Mouse (Mus musculus): ENCODE measurements around the gene Zbtb5. TPM values are rescaled to one million over a fixed set of nuclear protein-coding genes. Genes with fewer than 3 reads are reported as not detected.
A peak's percentile ranks its signal among the peaks of the same experiment; 100 is the strongest.
"Not testable (repeated sequence)": the region's sequence is repeated elsewhere in the genome, so short reads cannot be mapped to it uniquely, and the experiment has no call there.

The Zbtb5 gene
- 51.0 and 53.1 TPM in 2 replicates for polyA plus RNA-seq (2016; fragmentation: Nextera tagmentation; extraction: Ambion mirVana)

DNA sequence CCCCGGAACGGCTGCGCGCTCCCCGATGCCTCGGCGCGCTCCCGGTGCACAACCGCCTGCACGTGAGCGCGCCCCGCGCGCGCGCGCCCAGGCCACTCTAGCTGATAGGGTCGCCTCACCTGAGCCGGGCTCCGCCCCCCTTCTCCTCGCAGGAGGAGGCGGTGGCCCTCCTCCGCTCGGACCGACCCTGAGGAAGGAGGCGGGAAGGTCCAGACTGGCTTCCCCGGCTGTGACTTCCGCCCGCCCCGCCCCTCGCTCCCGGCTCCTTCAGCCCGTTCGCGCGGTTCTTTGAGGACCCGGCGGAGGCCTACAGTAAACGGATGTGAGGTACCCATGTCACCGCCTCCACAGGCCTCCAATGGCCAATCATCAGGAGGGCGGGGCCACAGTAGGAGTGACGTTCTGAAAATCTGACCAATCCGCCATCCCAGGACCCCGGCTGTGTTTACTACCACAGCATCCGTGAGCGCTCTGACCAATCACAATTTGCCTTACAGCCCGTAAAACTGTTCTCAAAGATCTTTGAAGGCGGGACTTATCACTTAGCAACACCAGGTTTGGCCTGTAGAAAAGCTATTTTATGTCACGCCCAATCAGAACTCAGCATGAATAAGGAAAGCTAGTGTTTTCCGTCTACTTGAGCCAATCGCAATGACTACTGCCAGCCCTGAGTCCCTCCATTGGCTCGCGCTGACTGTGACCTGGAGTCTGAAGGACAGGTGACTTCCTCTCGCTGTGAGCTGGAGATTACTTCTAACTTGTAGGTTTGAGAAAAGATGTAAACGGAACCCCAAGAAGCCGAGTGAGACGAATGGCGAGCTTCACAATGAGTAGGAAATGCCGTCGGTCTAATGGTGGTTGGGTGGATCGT, at the start of gene Zbtb5:
Zbtb5 (minus strand) TSS at position 308 of the 871 bp plus-strand sequence.
- no peaks in the 10 kb centered on the region for H3K36me3 ChIP-seq
- H3K9ac ChIP-seq, result peak within 1 kb of the TSS; percentile 90
- H3K27ac ChIP-seq, result peak within 1 kb of the TSS; percentile 97
- peaks cover 21% of the 10 kb centered on the region for H3K4me1 ChIP-seq
- no peaks in the 10 kb centered on the region for H3K27me3 ChIP-seq
- H3K9me3 ChIP-seq (replicated peaks), result no peaks in the 10 kb centered on the region
- peak within 1 kb of the TSS; percentile 77 for H3K4me3 ChIP-seq
- under 1% methylated on average over 63 of the region's 63 CpGs for WGBS
- peak within 1 kb of the TSS; percentile 76 for H3K4me2 ChIP-seq (replicated peaks)
- ATAC-seq (ENCODE audit: low FRiP score), result peak; percentile 99

DNA sequence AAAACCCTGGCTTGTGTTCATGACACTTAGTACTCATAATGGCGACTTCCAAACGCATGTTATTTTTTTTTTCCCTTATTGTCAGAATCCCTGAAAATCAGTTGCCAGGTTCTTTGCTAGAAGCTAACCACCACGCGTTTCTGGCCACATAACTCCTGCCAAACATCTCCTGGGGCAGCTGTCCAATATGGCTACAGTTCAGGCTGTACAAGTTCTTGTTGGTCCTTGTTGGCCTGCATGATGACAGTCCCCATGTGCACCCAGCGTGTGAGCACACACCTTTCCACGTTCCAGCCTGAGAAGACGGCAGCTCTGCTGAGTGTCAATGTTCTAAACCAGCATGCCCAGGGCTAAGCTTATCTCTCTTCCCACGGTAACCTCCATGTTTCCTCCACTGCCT, 43.2 kb upstream of the Zbtb5 start:
- Histone ChIP-seq H3K9ac (no peak overlapping the region), H3K4me3 (no peak overlapping the region), H3K9me3 (replicated peaks) (no peaks in the 10 kb centered on the region), H3K27me3 (no peaks in the 10 kb centered on the region), H3K36me3 (peaks cover 45% of the 10 kb centered on the region), H3K27ac (no peak overlapping the region), H3K4me1 (no peaks in the 10 kb centered on the region), H3K4me2 (replicated peaks) (no peak overlapping the region)
- no peak for ATAC-seq (ENCODE audit: low FRiP score)
- whole genome bisulfite sequencing, result 85% methylated on average over 8 of the region's 8 CpGs

DNA sequence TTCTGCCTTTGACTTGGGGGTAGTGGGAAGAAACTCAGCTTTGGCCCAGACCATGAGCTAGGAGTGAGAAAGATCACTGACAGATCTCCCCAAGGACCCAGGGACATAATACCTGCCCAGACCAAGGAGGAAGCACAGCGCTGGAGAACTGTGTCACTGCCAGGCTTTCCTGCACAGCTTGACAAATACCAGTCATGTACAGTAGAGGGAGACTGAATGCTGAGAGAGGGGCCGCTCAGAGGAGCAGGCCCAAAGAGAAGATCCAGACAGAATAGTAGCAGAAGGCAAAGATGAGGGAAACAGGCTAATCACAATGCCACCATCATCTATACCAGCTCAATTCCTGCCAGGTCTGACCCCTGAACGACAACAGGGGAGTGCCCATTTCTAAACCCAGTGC, 42.6 kb upstream of the Zbtb5 start:
- Histone ChIP-seq H3K4me2 (replicated peaks) (no peak overlapping the region), H3K9ac (no peak overlapping the region), H3K9me3 (replicated peaks) (no peaks in the 10 kb centered on the region), H3K4me1 (no peaks in the 10 kb centered on the region), H3K27ac (no peak overlapping the region), H3K36me3 (peaks cover 42% of the 10 kb centered on the region), H3K27me3 (no peaks in the 10 kb centered on the region), H3K4me3 (no peak overlapping the region)
- ATAC-seq (ENCODE audit: low FRiP score), result no peak
- 47% methylated on average over 3 of the region's 3 CpGs for WGBS

DNA sequence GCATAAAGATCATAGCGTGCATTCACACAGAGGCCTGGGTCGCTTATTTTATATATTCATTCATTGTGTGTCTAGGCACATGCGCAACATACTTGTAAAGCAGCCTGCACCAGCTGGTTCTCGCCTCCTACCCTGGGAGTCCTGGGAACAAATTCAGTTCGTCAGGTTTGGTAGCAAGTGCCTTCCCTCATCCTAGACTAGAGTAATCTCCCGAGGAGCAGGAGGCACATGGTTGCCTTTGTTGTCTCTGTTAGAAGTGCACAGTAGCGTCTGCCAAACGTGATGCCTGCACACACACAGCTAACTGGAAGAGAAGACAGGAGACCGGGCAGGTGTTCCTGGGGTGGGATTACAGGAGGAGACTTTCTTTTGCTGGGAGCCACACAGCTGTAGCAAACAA, 35.7 kb upstream of the Zbtb5 start:
- Histone ChIP-seq H3K36me3 (peaks cover 55% of the 10 kb centered on the region), H3K27me3 (no peaks in the 10 kb centered on the region), H3K9me3 (replicated peaks) (no peaks in the 10 kb centered on the region), H3K4me2 (replicated peaks) (no peak overlapping the region), H3K4me1 (no peaks in the 10 kb centered on the region), H3K27ac (no peak overlapping the region), H3K4me3 (no peak overlapping the region), H3K9ac (no peak overlapping the region)
- no peak for ATAC-seq (ENCODE audit: low FRiP score)
- WGBS, result 82% methylated on average over 9 of the region's 9 CpGs

DNA sequence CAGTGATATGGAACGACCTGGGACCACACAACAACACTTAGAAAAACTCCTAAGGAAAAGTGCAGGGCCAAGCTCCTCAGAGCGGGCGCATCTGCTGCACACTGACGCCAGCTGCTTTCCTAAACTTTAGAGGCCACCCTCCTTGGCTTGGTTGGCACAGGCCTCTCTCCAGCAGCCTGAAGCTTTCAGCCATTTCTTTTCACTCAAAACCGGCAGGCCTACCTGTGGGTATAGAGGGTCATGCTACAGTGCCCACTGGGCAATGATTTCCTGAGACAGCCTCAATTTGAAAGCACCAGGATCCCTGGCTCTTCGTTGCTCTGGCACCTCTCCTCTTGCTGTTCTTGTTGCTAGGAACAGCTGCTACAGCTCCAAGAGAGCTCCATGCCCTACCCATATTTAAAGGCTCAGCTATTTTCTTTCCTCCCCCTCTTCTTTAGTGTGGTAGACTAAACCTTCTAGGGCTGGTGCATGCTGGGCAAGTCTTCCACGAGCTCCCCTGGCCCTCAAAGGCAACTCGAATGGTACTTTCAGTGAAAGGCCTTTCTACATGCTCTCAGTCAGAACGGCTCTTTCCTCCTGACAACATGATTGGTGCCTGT, 35.2 kb upstream of the Zbtb5 start:
- H3K9me3 ChIP-seq (replicated peaks), result no peaks in the 10 kb centered on the region
- no peaks in the 10 kb centered on the region for H3K27me3 ChIP-seq
- no peak overlapping the region for H3K4me3 ChIP-seq
- no peak for ATAC-seq (ENCODE audit: low FRiP score)
- no peak overlapping the region for H3K4me2 ChIP-seq (replicated peaks)
- 87% methylated on average over 9 of the region's 9 CpGs for WGBS
- H3K9ac ChIP-seq, result no peak overlapping the region
- H3K36me3 ChIP-seq, result peaks cover 57% of the 10 kb centered on the region
- no peaks in the 10 kb centered on the region for H3K4me1 ChIP-seq
- no peak overlapping the region for H3K27ac ChIP-seq

DNA sequence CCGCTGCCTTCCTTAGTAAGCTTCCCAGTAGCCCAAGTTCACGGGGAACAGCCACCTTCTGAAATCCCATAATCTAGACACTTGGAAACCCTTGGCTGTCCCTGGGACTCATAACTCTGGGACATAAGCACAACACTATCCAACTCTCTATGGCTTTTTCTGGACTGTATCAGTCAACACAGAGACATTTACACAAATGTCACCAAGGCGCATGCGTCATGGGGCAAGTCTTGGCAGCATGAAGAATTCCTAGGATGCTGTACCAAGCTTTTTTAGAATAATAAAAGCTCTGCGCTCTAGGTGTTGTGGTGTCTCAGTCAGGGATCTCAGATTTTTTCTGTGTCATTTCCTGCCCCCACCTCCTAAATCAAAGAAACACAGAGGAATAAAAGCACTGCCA, 34.5 kb upstream of the Zbtb5 start:
- no peaks in the 10 kb centered on the region for H3K4me1 ChIP-seq
- peaks cover 61% of the 10 kb centered on the region for H3K36me3 ChIP-seq
- WGBS, result 97% methylated on average over 5 of the region's 5 CpGs
- H3K4me2 ChIP-seq (replicated peaks), result no peak overlapping the region
- H3K9me3 ChIP-seq (replicated peaks), result no peaks in the 10 kb centered on the region
- H3K4me3 ChIP-seq, result no peak overlapping the region
- ATAC-seq (ENCODE audit: low FRiP score), result no peak
- H3K27ac ChIP-seq, result no peak overlapping the region
- no peak overlapping the region for H3K9ac ChIP-seq
- no peaks in the 10 kb centered on the region for H3K27me3 ChIP-seq

DNA sequence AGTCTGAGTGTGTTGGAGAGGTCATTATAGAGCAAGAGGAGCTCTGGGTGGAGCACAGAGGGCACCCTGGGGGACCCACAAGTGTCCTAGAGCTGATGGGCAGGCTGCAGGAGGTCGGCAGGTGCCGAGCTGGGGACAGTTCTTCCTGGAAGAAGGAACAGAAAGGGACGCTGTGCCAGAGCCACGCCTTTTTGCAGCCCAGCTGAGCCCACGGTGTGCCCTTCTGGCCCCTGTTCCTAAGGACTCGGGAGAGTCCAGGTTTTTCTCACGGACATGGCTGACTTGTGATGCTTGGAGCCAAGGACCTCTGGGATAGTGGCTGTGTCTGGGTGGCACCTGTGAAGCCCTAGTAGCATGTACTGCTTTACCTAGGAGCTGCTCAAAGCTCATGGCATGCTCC, 28.6 kb upstream of the Zbtb5 start:
- no peak overlapping the region for H3K4me3 ChIP-seq
- ATAC-seq (ENCODE audit: low FRiP score), result no peak
- no peaks in the 10 kb centered on the region for H3K4me1 ChIP-seq
- WGBS, result 83% methylated on average over 7 of the region's 7 CpGs
- H3K27me3 ChIP-seq, result no peaks in the 10 kb centered on the region
- H3K27ac ChIP-seq, result no peak overlapping the region
- H3K36me3 ChIP-seq, result peaks cover 70% of the 10 kb centered on the region
- H3K9me3 ChIP-seq (replicated peaks), result no peaks in the 10 kb centered on the region
- no peak overlapping the region for H3K4me2 ChIP-seq (replicated peaks)
- no peak overlapping the region for H3K9ac ChIP-seq

DNA sequence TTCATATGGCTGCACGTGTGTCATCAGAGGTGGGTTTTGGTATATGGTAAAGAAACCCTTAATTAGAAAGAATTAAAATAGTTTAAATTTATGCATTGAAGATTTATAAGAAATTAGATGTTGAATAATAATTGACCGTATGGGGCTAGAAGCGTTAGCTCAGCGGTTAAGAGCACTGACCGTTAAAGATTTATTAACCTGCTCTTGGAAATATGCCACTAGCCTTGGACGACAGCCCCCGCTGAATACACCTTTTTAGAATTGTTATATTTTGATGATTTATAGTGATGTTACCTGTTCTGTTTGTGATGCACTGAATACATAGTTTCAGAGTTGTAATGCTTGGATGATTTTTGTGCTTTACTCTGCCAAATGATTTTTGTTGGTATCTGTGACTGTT, 27.3 kb upstream of the Zbtb5 start:
- 92% methylated on average over 7 of the region's 7 CpGs for WGBS
- H3K27ac ChIP-seq; ATAC-seq (ENCODE audit: low FRiP score); H3K4me1 ChIP-seq; H3K9ac ChIP-seq; H3K4me3 ChIP-seq; H3K9me3 ChIP-seq (replicated peaks); H3K4me2 ChIP-seq (replicated peaks); H3K27me3 ChIP-seq: not testable (repeated sequence)
- H3K36me3 ChIP-seq, result peaks cover 70% of the 10 kb centered on the region

DNA sequence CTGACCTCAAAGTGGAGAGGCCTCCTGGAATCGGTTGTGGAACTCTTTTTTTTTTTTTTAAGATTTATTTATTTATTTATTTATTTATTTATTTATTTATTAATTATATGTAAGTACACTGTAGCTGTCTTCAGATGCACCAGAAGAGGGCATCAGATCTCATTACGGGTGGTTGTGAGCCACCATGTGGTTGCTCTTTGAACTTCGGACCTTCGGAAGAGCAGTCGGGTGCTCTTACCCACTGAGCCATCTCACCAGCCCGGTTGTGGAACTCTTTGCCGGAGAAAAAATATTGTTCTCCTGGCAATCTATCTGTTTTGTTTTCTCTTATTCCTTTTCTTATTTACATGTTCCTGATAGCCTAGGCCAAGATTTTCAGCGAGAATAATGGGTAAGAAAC, 26.7 kb upstream of the Zbtb5 start:
- ATAC-seq (ENCODE audit: low FRiP score); H3K4me2 ChIP-seq (replicated peaks); H3K9me3 ChIP-seq (replicated peaks); H3K27me3 ChIP-seq; H3K4me3 ChIP-seq; H3K27ac ChIP-seq; H3K9ac ChIP-seq; H3K4me1 ChIP-seq: not testable (repeated sequence)
- WGBS, result 56% methylated on average over 8 of the region's 8 CpGs
- peaks cover 69% of the 10 kb centered on the region for H3K36me3 ChIP-seq

DNA sequence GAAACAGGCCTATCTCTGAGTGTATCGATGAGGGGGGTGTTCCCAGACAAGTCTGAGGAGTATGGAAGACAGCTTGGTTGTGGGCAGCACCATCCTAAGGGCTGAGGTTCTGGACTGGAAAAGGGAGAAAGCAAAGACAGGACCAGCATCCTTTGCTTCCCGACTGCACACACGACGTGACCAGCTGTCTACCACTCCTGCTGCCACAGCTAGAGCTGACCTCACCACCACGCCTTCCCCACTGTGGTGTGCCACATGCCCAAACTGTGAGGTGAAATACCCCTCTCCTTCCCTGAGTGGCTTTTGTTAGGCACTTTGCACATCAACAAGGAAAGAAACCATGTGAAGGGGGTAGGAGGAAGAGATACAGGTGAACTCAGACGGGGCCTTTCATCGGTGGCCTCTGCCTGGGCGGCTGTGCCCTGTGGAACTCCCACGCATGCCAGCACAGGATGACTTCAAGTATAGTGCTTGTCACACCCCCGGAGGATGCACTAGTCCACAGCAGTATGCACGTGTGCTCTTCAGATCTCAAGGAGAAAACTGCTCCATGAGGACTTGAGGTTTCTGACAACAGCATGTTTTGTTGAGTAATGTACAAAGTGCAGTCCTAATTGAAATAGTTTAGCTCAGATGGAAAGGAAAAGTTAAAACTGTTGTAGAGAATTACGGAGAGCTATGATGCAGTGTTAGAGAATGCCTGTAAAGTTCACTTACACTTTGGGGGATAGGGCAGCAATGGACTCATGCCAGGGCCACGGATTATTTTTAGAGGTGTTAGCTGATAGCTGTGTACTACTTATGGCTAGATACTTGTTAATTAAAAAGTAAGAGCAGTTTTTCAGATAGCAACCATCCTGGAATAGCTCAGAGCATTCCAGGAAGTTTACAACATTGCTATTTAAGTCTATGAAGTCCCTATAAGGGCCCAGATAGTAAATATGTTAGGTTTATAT, 25.5 kb upstream of the Zbtb5 start:
- Histone ChIP-seq H3K4me1 (no peaks in the 10 kb centered on the region), H3K9ac (no peak overlapping the region), H3K4me3 (no peak overlapping the region), H3K36me3 (peaks cover 69% of the 10 kb centered on the region), H3K9me3 (replicated peaks) (no peaks in the 10 kb centered on the region), H3K27ac (no peak overlapping the region), H3K27me3 (no peaks in the 10 kb centered on the region), H3K4me2 (replicated peaks) (no peak overlapping the region)
- 94% methylated on average over 13 of the region's 13 CpGs for WGBS
- ATAC-seq (ENCODE audit: low FRiP score), result no peak

DNA sequence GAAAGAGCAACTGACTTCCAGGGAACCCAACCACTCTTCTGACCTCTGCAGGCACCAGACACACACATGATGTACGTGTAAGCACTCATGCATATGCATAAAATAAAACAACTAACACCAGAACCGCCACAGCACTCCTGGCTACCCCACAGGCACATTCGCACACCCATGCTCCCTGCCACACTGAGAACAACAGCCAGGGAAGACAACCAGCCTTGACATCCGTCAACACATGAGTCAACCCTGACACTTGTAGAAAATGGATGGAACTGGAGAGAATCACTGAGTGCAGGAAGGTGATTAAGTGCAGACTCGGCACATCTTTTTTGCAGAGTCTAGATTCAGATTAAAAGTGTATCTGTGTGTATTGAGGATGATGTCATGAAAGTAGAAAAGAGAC, 24.4 kb upstream of the Zbtb5 start:
- H3K9me3 ChIP-seq (replicated peaks), result no peaks in the 10 kb centered on the region
- WGBS, result 86% methylated on average over 5 of the region's 5 CpGs
- H3K4me3 ChIP-seq, result no peak overlapping the region

DNA sequence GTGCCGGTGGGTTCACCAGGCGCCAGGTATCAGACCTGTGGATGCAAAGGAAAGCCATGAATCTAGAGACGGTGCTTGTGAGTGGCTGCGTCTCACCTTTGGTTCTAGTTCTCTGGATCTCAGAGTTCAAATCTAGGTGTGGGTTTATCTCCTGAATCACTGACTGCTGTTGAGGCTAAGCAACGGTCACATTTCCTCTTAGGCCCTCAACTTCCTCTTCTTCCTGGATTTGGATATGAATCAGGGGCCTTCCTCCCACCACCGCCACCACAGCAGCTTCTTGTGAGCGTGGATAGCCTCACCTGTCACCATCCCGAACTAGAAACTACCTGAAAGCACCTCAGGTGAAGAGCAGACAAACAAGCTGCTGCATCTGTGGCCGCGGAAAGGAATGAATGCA, 23.8 kb upstream of the Zbtb5 start:
- Histone ChIP-seq H3K36me3 (peaks cover 74% of the 10 kb centered on the region), H3K27ac (no peak overlapping the region), H3K9me3 (replicated peaks) (no peaks in the 10 kb centered on the region), H3K4me2 (replicated peaks) (no peak overlapping the region), H3K4me3 (no peak overlapping the region), H3K9ac (no peak overlapping the region), H3K27me3 (no peaks in the 10 kb centered on the region), H3K4me1 (no peaks in the 10 kb centered on the region)
- ATAC-seq (ENCODE audit: low FRiP score), result no peak
- WGBS, result 95% methylated on average over 10 of the region's 10 CpGs

More for the DNA sequence above, 24.4 kb upstream of the Zbtb5 start:
- Histone ChIP-seq H3K9ac (no peak overlapping the region), H3K27ac (no peak overlapping the region), H3K4me2 (replicated peaks) (no peak overlapping the region), H3K4me1 (no peaks in the 10 kb centered on the region), H3K36me3 (peaks cover 74% of the 10 kb centered on the region), H3K27me3 (no peaks in the 10 kb centered on the region)
- no peak for ATAC-seq (ENCODE audit: low FRiP score)

All from hindbrain, embryonic 12.5 days (tissue).